Mouse (Mus musculus) heart, adult 2 months (tissue): ENCODE results near the gene Cmah. TPM values are rescaled to one million over a fixed set of nuclear protein-coding genes. Genes with fewer than 3 reads are reported as not detected.

Experiments
- DNase-seq, 2 experiments: peaks; one replicate each; pipeline ENCODE4 v3.0.0; 2021
- H3K27ac ChIP-seq: fragments of 200-600 bp; 2 replicates; pipeline ENCODE4 v1.8.1; 2022
- H3K27me3 ChIP-seq: fragments of 200-500 bp; 2 replicates; pipeline ENCODE4 v1.6.1; 2012; ENCODE audit warnings: mild to moderate bottlenecking, low read length, inconsistent platforms, mixed read lengths; ENCODE audit not compliant: control insufficient read depth, insufficient read depth
- H3K36me3 ChIP-seq: fragments of 200-500 bp; 2 replicates; pipeline ENCODE4 v1.6.1; 2012; ENCODE audit warnings: low read length, inconsistent platforms; ENCODE audit not compliant: control insufficient read depth, insufficient read depth
- H3K4me1 ChIP-seq: fragments of 200-500 bp; 2 replicates; pipeline ENCODE4 v1.6.1; 2011; ENCODE audit warnings: low read length; ENCODE audit not compliant: control insufficient read depth, insufficient read depth
- H3K4me3 ChIP-seq: fragments of 200-600 bp; 2 replicates; pipeline ENCODE4 v1.8.1; 2022
- H3K79me2 ChIP-seq: fragments of 200-500 bp; replicated peaks from 2 replicates; pipeline ENCODE4 v1.6.1; 2012; ENCODE audit warnings: mild to moderate bottlenecking, inconsistent platforms, low read length, moderate library complexity, mixed read lengths; ENCODE audit not compliant: control insufficient read depth, insufficient read depth
- H3K9ac ChIP-seq: fragments of 200-500 bp; 2 replicates; pipeline ENCODE4 v1.6.1; 2012; ENCODE audit warnings: low read depth, mild to moderate bottlenecking, control low read depth, inconsistent platforms, low read length, mixed read lengths
- CTCF ChIP-seq: fragments of 200-600 bp; IDR thresholded peaks from 2 replicates; pipeline ENCODE4 v1.8.1; 2022; ENCODE audit warnings: antibody characterized with exemption, mild to moderate bottlenecking, moderate library complexity
- EP300 ChIP-seq: fragments of 200-500 bp; IDR thresholded peaks from 2 replicates; pipeline ENCODE4 v1.6.1; 2011; ENCODE audit warnings: low read depth, low read length, control low read depth; ENCODE audit not compliant: insufficient read depth
- POLR2A ChIP-seq: fragments of 200-500 bp; IDR thresholded peaks from 2 replicates; pipeline ENCODE4 v1.6.1; 2011; ENCODE audit warnings: mild to moderate bottlenecking, low read depth, low read length, control low read depth; ENCODE audit not compliant: insufficient read depth
- WGBS: fragments of 180-500 bp; shearing (Covaris S2); methylation state at CpG from one replicate; pipeline ENCODE4 v1.1.7; 2018; 5-methylcytosine and 5-hydroxymethylcytosine counted together
- intact Hi-C: fragments of 180-260 bp; cut with DNase I; formaldehyde crosslinking; loops from one replicate; pipeline ENCODE4 v1.15.1; 2025
- polyA plus RNA-seq: library from polyadenylated mRNA; depleted of rRNA; stranded (reverse); fragments of >200 nt; gene quantifications from 2 replicates; pipeline ENCODE4 v1.2.3, GENCODE M21; 2012
- total RNA-seq, 2 experiments: library from RNA; stranded (reverse); gene quantifications; 2 replicates each; pipeline ENCODE4 v1.2.3; 2021

Gene Cmah
- total and polyA plus RNA-seq, 3 experiments = 0.84 to 4.0 (median 2.7) TPM

DNA sequence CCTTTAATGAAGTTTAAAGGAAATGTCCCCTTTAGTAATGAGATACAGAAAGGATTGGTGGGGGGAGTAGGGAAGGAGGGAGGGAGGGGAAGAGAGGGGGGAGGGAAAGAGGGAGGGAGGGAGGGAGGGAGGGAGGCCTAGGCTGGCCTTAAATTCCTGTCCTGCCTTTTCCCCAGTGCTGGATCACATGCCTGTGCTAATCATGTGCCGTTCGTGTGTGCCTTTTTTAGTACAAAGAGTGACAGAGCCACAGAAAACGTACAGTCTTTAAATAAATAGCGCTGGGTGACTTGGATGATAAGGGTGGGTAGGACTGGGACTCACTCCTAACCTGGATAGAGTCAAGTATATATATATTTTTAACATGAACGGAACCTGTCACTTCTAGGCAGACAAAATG is 150.4 kb downstream of the Cmah start:
- peaks cover 1% of the 10 kb centered on the region; the same call in 1 of the 2 replicates for H3K4me1 ChIP-seq
- TF ChIP-seq POLR2A (no peak), EP300 (0 out of 2 replicates have a peak, but pooled peaks have one; percentile 33)
- H3K27me3 ChIP-seq = no peaks in the 10 kb centered on the region
- H3K79me2 ChIP-seq = no peaks in the 10 kb centered on the region
- WGBS = 32% methylated on average over 5 of the region's 5 CpGs
- no peak overlapping the region for H3K9ac ChIP-seq
- peak overlapping the region; percentile 36 for H3K27ac ChIP-seq
- H3K4me3 ChIP-seq = no peak overlapping the region
- no peaks in the 10 kb centered on the region; the same call in 1 of the 2 replicates for H3K36me3 ChIP-seq
- intact Hi-C loops = no loop called here
- no peak for DNase-seq

DNA sequence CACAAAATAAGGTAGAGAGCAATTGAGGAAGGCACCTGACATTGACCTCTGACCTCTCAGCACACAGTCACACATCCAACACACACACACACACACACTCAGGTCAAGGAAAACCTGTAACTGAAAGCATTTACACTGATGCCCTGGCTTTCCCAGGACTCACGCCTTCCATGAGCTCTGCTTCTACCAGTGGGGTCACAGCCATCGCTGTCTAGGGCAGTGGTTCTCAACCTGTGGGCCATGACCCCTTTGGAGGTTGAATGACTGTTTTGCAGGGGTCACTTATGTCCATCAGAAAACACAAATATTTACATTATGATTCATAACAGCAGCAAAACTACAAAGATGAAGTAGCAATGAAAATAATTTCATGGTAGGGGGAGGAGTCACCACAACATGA is 152.3 kb downstream of the Cmah start:
- WGBS = 97% methylated on average over 2 of the region's 2 CpGs

DNA sequence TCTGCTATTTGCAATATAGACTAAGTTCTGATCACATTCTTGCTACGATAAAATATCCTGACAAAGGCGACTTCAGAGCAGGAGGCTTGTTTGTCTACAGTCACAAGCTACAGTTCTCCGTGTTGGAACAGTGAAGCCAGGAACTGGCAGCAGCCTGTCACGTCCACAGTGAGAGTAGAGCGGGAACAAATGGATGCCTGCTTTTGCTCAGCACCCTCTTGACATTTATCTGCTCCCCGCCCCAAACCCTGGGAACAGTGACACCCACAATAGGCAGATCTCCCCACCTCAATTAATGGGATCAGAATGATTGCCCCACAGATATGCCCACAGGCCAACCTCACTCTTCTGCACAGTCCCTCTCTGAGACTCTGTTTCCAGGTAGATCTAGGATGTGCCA is 153.6 kb downstream of the Cmah start:
- Histone ChIP-seq H3K36me3 (no peaks in the 10 kb centered on the region; the same call in 1 of the 2 replicates), H3K4me3 (no peak overlapping the region), H3K9ac (no peak overlapping the region), H3K27ac (no peak overlapping the region), H3K79me2 (no peaks in the 10 kb centered on the region), H3K27me3 (no peaks in the 10 kb centered on the region), H3K4me1 (peaks cover 1% of the 10 kb centered on the region)
- intact Hi-C loops = loop anchor here (5.0 to 10.0 kb wide), 2 partner anchors 296 to 504 kb away; no protein-coding TSS in a partner anchor
- TF ChIP-seq POLR2A (no peak), EP300 (no peak), CTCF (no peak)
- no peak for DNase-seq
- 52% methylated on average over 6 of the region's 6 CpGs for WGBS

More for the DNA sequence above, 152.3 kb downstream of the Cmah start:
- no peak overlapping the region for H3K9ac ChIP-seq
- intact Hi-C loops = no loop called here
- TF ChIP-seq EP300 (no peak), POLR2A (no peak), CTCF (no peak)
- H3K79me2 ChIP-seq = no peaks in the 10 kb centered on the region
- H3K27me3 ChIP-seq = no peaks in the 10 kb centered on the region
- H3K36me3 ChIP-seq = no peaks in the 10 kb centered on the region; the same call in 1 of the 2 replicates
- H3K4me1 ChIP-seq = peaks cover 1% of the 10 kb centered on the region
- no peak overlapping the region for H3K27ac ChIP-seq
- DNase-seq = no peak
- H3K4me3 ChIP-seq = no peak overlapping the region

GRCm38 (mm10) chr13:24481615-24482295 is 154.6 kb downstream of the Cmah start:
- 55% methylated on average over 10 of the region's 10 CpGs for WGBS
- peak; percentile 65; the same call in 1 of the 2 replicates for TF ChIP-seq EP300
- TF ChIP-seq POLR2A = no peak
- peak; percentile 89 for TF ChIP-seq CTCF
- H3K9ac ChIP-seq = no peak overlapping the region
- no peaks in the 10 kb centered on the region for H3K79me2 ChIP-seq
- H3K4me1 ChIP-seq = peaks cover 1% of the 10 kb centered on the region
- DNase-seq = peak in 1 of 2 experiments; percentile 37
- H3K27me3 ChIP-seq = no peaks in the 10 kb centered on the region
- intact Hi-C loops = loop anchor here (1.0 to 10.0 kb wide), 5 partner anchors 205 to 503 kb away; no protein-coding TSS in a partner anchor
- H3K4me3 ChIP-seq = no peak overlapping the region
- H3K36me3 ChIP-seq = no peaks in the 10 kb centered on the region; the same call in 1 of the 2 replicates
- H3K27ac ChIP-seq = no peak overlapping the region

DNA sequence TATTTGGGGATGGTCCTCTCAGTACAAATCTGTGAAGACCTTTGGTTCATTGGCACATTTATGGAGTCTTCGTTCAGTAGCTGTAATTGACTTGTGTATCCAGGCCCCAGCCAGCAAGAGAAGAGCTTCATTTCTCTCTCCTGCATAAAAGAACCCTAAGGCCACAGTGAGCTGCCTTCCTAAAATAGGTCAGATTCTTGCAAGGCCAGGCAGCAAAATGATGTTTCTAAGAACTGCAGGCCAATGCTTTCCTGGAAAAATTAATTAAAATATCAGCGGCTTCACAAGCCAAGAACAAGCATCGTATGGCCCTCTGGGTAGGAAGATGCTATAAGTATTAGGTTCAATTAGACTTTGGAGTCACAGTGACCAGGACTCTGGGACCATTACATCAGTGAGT is 156.5 kb downstream of the Cmah start:
- WGBS = 73% methylated on average over 3 of the region's 3 CpGs
- intact Hi-C loops = loop anchor here (2.0 to 10.0 kb wide), 4 partner anchors 203 to 501 kb away; no protein-coding TSS in a partner anchor
- TF ChIP-seq CTCF (no peak), POLR2A (no peak), EP300 (no peak)

GRCm38 (mm10) chr13:24484811-24485210 is 157.6 kb downstream of the Cmah start:
- TF ChIP-seq POLR2A (no peak), EP300 (no peak), CTCF (no peak)
- 91% methylated on average over 3 of the region's 3 CpGs for WGBS
- intact Hi-C loops = loop anchor here (5.0 to 10.0 kb wide), 2 partner anchors 292 to 500 kb away; no protein-coding TSS in a partner anchor

More for the DNA sequence above, 156.5 kb downstream of the Cmah start:
- H3K79me2 ChIP-seq = no peaks in the 10 kb centered on the region
- H3K36me3 ChIP-seq = no peaks in the 10 kb centered on the region
- DNase-seq = no peak
- H3K27ac ChIP-seq = no peak overlapping the region
- H3K27me3 ChIP-seq = no peaks in the 10 kb centered on the region
- H3K4me3 ChIP-seq = no peak overlapping the region
- H3K4me1 ChIP-seq = no peaks in the 10 kb centered on the region; the same call in 1 of the 2 replicates
- H3K9ac ChIP-seq = no peak overlapping the region

More at GRCm38 (mm10) chr13:24484811-24485210, 157.6 kb downstream of the Cmah start:
- Histone ChIP-seq H3K79me2 (no peaks in the 10 kb centered on the region), H3K4me3 (no peak overlapping the region), H3K27ac (no peak overlapping the region), H3K4me1 (no peaks in the 10 kb centered on the region; the same call in 1 of the 2 replicates), H3K9ac (no peak overlapping the region), H3K27me3 (no peaks in the 10 kb centered on the region), H3K36me3 (no peaks in the 10 kb centered on the region)
- no peak for DNase-seq
